Mouse (Mus musculus): ENCODE data around the gene Plcl1.

DNA sequence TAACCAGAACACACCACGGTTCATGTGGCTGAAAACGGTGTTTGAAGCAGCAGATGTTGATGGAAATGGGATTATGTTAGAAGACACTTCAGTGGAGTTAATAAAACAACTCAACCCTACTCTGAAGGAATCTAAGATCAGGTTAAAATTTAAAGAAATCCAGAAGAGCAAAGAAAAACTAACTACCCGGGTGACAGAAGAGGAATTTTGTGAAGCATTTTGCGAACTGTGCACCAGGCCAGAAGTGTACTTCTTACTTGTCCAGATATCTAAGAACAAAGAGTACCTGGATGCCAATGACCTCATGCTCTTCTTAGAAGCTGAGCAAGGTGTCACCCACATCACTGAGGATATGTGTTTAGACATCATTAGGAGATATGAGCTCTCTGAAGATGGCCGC lies 290.5 kb downstream of the Plcl1 start:
- TF ChIP-seq CTCF (IDR thresholded peaks at IDR 0.05; ENCODE audit: insufficient read depth, low read depth, low read length) (no peak), POLR2A (IDR thresholded peaks at IDR 0.05; ENCODE audit: insufficient read depth, low read depth, low read length) (no peak)
